Mouse (Mus musculus) limb, embryonic 14.5 days (tissue): ENCODE results near the gene Lamp1. TPM values are rescaled to one million over a fixed set of nuclear protein-coding genes. Genes with fewer than 3 reads are reported as not detected.

ENCODE experiments used
- ATAC-seq: fragments of 200-750 bp; cut with Nextera tagmentation; 2 replicates; pipeline ENCODE4 v1.8.0; 2017; ENCODE audit warnings: low read depth, moderate number of reproducible peaks, moderate TSS enrichment; ENCODE audit not compliant: low FRiP score
- DNase-seq: peaks from one replicate; pipeline ENCODE4 v3.0.0-alpha.2; 2015; ENCODE audit warnings: low spot score
- H3K27ac ChIP-seq: fragments of 300-500 bp; sonication (generic); replicated peaks from 2 replicates; pipeline ENCODE4 v1.5.1; 2014; ENCODE audit warnings: low read depth, mild to moderate bottlenecking, low read length, moderate library complexity, mixed read lengths
- H3K27me3 ChIP-seq: fragments of 300-500 bp; sonication (generic); 2 replicates; pipeline ENCODE4 v1.6.1; 2014; ENCODE audit warnings: low read length, mixed read lengths; ENCODE audit not compliant: control insufficient read depth, insufficient read depth
- H3K36me3 ChIP-seq: fragments of 300-500 bp; sonication (generic); 2 replicates; pipeline ENCODE4 v1.6.1; 2014; ENCODE audit warnings: mild to moderate bottlenecking, low read length, moderate library complexity, mixed read lengths; ENCODE audit not compliant: control insufficient read depth, insufficient read depth
- H3K4me1 ChIP-seq: fragments of 300-500 bp; sonication (generic); 2 replicates; pipeline ENCODE4 v1.6.1; 2014; ENCODE audit warnings: antibody characterized with exemption, low read length, mixed read lengths; ENCODE audit not compliant: control insufficient read depth, insufficient read depth
- H3K4me2 ChIP-seq: fragments of 300-500 bp; sonication (generic); replicated peaks from 2 replicates; pipeline ENCODE4 v1.6.1; 2014; ENCODE audit warnings: low read depth, mild to moderate bottlenecking, low read length, moderate library complexity; ENCODE audit not compliant: severe bottlenecking
- H3K4me3 ChIP-seq: fragments of 300-500 bp; sonication (generic); replicated peaks from 2 replicates; pipeline ENCODE4 v1.5.1; 2014; ENCODE audit warnings: low read length
- H3K9ac ChIP-seq: fragments of 300-500 bp; sonication (generic); 2 replicates; pipeline ENCODE4 v1.6.1; 2014; ENCODE audit warnings: mild to moderate bottlenecking, low read depth, low read length, moderate library complexity; ENCODE audit not compliant: severe bottlenecking
- H3K9me3 ChIP-seq: fragments of 300-500 bp; sonication (generic); 2 replicates; pipeline ENCODE4 v1.6.1; 2016; ENCODE audit warnings: low read length; ENCODE audit not compliant: control insufficient read depth
- POLR2A ChIP-seq: fragments of 200-500 bp; IDR thresholded peaks from 2 replicates; pipeline ENCODE4 v1.8.0; 2012; ENCODE audit warnings: inconsistent platforms, mild to moderate bottlenecking, moderate library complexity, borderline replicate concordance; ENCODE audit not compliant: insufficient read depth, insufficient read length; ENCODE audit errors: extremely low read depth
- WGBS: fragments of 180-500 bp; shearing (Covaris S2); extraction: QIAGEN DNeasy Blood & Tissue Kit; methylation state at CpG from one replicate; pipeline ENCODE4 v1.1.7; 2014; 5-methylcytosine and 5-hydroxymethylcytosine counted together
- polyA plus RNA-seq, 2 experiments: library from polyadenylated mRNA; depleted of rRNA in 1 of 2; stranded (reverse) in 1 of 2; unstranded in 1 of 2; fragments of >200 nt; fragmentation: Nextera tagmentation in 1 of 2; extraction: Ambion mirVana in 1 of 2; gene quantifications; 2 replicates each; pipeline versions ENCODE4 v1.2.1 to v1.2.3; 2012 to 2014

Lamp1 gene
- polyA plus RNA-seq, 2 experiments, result 300 to 335 TPM

DNA sequence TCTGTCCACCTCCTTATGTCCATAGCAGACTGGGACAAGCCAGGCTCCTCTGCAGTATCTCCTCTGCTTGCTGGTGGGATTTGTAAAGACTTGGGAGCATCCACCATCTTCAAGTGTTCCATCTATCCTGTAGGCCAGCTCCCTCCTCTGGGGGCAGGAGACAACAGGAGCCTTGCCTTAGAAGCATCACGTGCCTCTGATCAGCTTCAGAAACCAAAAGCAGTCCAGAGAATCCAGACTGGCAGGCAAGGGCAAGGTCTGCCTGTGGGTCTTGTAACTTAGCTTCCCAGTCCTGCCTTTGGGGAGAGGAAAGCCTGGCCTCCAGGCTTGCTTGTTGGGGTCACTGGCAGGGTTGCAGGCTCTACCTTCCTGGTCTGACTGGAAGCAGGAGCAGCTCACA is 16.7 kb downstream of the Lamp1 start:
- Histone ChIP-seq H3K27me3 (no peaks in the 10 kb centered on the region), H3K27ac (no peak overlapping the region), H3K9me3 (no peaks in the 10 kb centered on the region), H3K4me1 (no peaks in the 10 kb centered on the region), H3K9ac (no peak overlapping the region), H3K4me2 (no peak overlapping the region), H3K36me3 (peaks cover 75% of the 10 kb centered on the region), H3K4me3 (no peak overlapping the region)
- no peak for TF ChIP-seq POLR2A
- DNase-seq, result no peak
- no peak for ATAC-seq
- 94% methylated on average over 1 of the region's 1 CpGs for WGBS

DNA sequence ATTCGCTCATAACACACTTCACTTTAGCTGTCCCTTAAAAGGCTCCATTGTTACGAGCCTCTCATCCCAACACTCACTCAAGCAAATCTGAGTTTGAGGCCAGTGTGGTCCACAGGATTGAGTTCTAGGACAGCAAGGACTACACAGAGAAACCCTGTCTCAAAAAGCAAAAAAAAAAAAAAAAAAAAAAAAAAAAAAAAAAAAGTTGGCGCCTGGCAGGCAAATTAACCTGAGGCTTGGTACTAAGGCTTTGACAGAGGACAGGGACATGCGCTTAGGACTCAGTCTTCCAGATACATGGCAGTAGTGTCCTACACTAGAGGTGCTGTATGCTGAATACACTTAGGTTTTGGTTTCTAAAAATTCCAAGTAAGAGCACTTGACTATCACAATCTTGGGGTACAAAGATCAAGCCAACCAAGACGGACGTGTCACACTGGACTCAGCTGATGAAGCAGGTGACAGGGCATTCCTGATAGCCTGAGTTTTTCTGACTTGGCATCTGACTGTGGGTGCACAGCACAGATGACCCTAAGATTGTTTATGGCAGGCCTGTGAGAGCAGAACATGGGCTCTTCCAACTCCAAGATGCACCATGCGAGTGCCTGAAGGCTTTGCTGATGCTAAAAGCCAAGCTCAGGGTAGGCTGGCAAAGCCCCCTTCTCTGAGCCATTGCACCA is 18.4 kb downstream of the Lamp1 start:
- Histone ChIP-seq H3K27ac (no peak overlapping the region), H3K4me2 (no peak overlapping the region), H3K4me3 (no peak overlapping the region), H3K4me1 (no peaks in the 10 kb centered on the region), H3K27me3 (no peaks in the 10 kb centered on the region), H3K9me3 (no peaks in the 10 kb centered on the region), H3K36me3 (peaks cover 62% of the 10 kb centered on the region), H3K9ac (no peak overlapping the region)
- no peak for DNase-seq
- WGBS, result 92% methylated on average over 7 of the region's 7 CpGs
- no peak for TF ChIP-seq POLR2A
- no peak for ATAC-seq

DNA sequence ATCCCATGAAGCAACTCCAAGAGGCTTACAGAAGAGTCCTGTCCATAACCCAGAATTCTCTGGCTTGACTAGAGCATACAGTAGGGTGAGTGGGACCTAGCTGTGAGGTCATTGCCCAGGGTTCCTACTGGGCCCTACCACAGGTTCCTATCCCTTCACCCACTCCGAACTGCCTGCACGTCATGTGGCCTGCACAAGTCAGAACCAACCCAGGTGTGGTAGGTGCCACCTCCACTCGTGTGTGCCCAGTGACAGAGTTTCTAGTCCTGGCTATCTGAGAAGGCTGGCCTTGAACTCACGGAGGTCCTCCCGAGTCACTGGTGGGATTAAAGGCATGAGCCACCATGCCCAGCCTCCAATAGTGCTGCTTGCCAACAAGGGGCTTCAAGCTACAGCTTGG is 19.2 kb downstream of the Lamp1 start:
- H3K9me3 ChIP-seq, result no peaks in the 10 kb centered on the region
- DNase-seq (no peak), ATAC-seq (no peak)
- peaks cover 53% of the 10 kb centered on the region for H3K36me3 ChIP-seq
- TF ChIP-seq POLR2A, result no peak
- H3K4me3 ChIP-seq, result no peak overlapping the region
- 96% methylated on average over 5 of the region's 5 CpGs for WGBS
- no peak overlapping the region for H3K27ac ChIP-seq
- H3K9ac ChIP-seq, result no peak overlapping the region
- no peaks in the 10 kb centered on the region for H3K4me1 ChIP-seq
- no peak overlapping the region for H3K4me2 ChIP-seq
- H3K27me3 ChIP-seq, result no peaks in the 10 kb centered on the region

DNA sequence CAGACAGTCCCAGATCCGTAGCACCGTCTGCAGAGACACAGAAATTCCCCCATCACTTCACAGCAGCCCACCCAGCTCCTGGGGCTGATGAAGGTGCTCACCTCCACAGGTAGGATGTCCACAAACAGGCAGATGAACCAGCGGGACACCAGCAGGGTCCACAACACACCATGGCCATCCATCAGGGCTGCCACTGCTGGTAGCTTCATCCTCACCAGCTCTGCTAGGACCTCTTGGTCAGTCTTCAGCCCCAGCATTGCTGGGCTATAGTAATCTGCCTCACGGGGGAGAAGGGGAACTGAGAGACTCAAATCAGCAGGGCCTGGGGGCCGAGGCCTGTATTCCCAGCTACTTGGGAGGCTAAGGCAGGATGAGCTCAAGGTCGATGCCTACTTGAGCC is 20.5 kb downstream of the Lamp1 start:
- Histone ChIP-seq H3K4me1 (no peaks in the 10 kb centered on the region), H3K27me3 (no peaks in the 10 kb centered on the region), H3K4me3 (no peak overlapping the region), H3K9me3 (no peaks in the 10 kb centered on the region), H3K27ac (no peak overlapping the region), H3K9ac (no peak overlapping the region), H3K36me3 (peaks cover 43% of the 10 kb centered on the region), H3K4me2 (no peak overlapping the region)
- WGBS, result 68% methylated on average over 6 of the region's 6 CpGs
- ATAC-seq, result no peak
- no peak for DNase-seq
- no peak for TF ChIP-seq POLR2A

GRCm38 (mm10) chr8:13179948-13180347 is 21.0 kb downstream of the Lamp1 start:
- Histone ChIP-seq H3K36me3 (peaks cover 41% of the 10 kb centered on the region), H3K4me1 (no peaks in the 10 kb centered on the region), H3K9ac (no peak overlapping the region), H3K9me3 (no peaks in the 10 kb centered on the region), H3K4me2 (no peak overlapping the region), H3K27me3 (no peaks in the 10 kb centered on the region), H3K27ac (no peak overlapping the region), H3K4me3 (no peak overlapping the region)
- TF ChIP-seq POLR2A, result no peak
- WGBS, result 62% methylated on average over 7 of the region's 7 CpGs
- ATAC-seq (no peak), DNase-seq (no peak)

GRCm38 (mm10) chr8:13180408-13180807 is 21.4 kb downstream of the Lamp1 start:
- 75% methylated on average over 9 of the region's 9 CpGs for WGBS
- no peak for DNase-seq
- no peak overlapping the region for H3K4me2 ChIP-seq
- TF ChIP-seq POLR2A, result no peak
- ATAC-seq, result no peak
- H3K36me3 ChIP-seq, result peaks cover 36% of the 10 kb centered on the region
- no peaks in the 10 kb centered on the region for H3K9me3 ChIP-seq
- no peaks in the 10 kb centered on the region for H3K27me3 ChIP-seq
- H3K4me1 ChIP-seq, result no peaks in the 10 kb centered on the region
- no peak overlapping the region for H3K4me3 ChIP-seq
- H3K27ac ChIP-seq, result no peak overlapping the region
- H3K9ac ChIP-seq, result no peak overlapping the region
